Mouse (Mus musculus) ES-Bruce4 (cell line): ENCODE results near the gene Cmbl.

Source experiments
- CTCF ChIP-seq: IDR thresholded peaks from one replicate; pipeline ENCODE4 v1.8.1; 2011; ENCODE audit warnings: low read depth, low read length
- POLR2A ChIP-seq: IDR thresholded peaks from one replicate; pipeline ENCODE4 v1.8.1; 2011; ENCODE audit warnings: low read length; ENCODE audit not compliant: insufficient read depth

GRCm38 (mm10) chr15:31588989-31589640 is 23.9 kb downstream of the Cmbl start:
- TF ChIP-seq POLR2A (no peak), CTCF (no peak)
